Mouse (Mus musculus) E14TG2a.4 (cell line): Measurements from ENCODE around the gene Heyl.
A peak's percentile ranks its signal among the peaks of the same experiment; 100 is the strongest.
"Not testable (repeated sequence)": the region's sequence is repeated elsewhere in the genome, so short reads cannot be mapped to it uniquely, and the experiment has no call there.

Source experiments
- H3K27me3 ChIP-seq: 2 replicates; pipeline ENCODE4 v1.6.1; 2014; ENCODE audit warnings: low read length, control low read depth; ENCODE audit not compliant: insufficient read depth
- H3K36me3 ChIP-seq: 2 replicates; pipeline ENCODE4 v1.6.1; 2014; ENCODE audit warnings: low read length, control low read depth; ENCODE audit not compliant: insufficient read depth
- H3K4me1 ChIP-seq: replicated peaks from 2 replicates; pipeline ENCODE4 v1.6.1; 2014; ENCODE audit warnings: low read depth, low read length, control low read depth
- H3K4me3 ChIP-seq: replicated peaks from 2 replicates; pipeline ENCODE4 v1.5.1; 2014; ENCODE audit warnings: mild to moderate bottlenecking, low read length
- H3K9me3 ChIP-seq: 2 replicates; pipeline ENCODE4 v1.6.1; 2014; ENCODE audit warnings: low read length, control low read depth
- CTCF ChIP-seq: conservative IDR thresholded peaks from 2 replicates; pipeline ENCODE4 v1.5.1; 2014; ENCODE audit warnings: low read length
- NANOG ChIP-seq: IDR thresholded peaks from 2 replicates; pipeline ENCODE4 v1.6.1; 2014; ENCODE audit warnings: borderline replicate concordance, low read length, mixed read lengths
- POU5F1 ChIP-seq: IDR thresholded peaks from 2 replicates; pipeline ENCODE4 v1.6.1; 2014; ENCODE audit warnings: low read length, borderline replicate concordance

Gene Heyl

DNA sequence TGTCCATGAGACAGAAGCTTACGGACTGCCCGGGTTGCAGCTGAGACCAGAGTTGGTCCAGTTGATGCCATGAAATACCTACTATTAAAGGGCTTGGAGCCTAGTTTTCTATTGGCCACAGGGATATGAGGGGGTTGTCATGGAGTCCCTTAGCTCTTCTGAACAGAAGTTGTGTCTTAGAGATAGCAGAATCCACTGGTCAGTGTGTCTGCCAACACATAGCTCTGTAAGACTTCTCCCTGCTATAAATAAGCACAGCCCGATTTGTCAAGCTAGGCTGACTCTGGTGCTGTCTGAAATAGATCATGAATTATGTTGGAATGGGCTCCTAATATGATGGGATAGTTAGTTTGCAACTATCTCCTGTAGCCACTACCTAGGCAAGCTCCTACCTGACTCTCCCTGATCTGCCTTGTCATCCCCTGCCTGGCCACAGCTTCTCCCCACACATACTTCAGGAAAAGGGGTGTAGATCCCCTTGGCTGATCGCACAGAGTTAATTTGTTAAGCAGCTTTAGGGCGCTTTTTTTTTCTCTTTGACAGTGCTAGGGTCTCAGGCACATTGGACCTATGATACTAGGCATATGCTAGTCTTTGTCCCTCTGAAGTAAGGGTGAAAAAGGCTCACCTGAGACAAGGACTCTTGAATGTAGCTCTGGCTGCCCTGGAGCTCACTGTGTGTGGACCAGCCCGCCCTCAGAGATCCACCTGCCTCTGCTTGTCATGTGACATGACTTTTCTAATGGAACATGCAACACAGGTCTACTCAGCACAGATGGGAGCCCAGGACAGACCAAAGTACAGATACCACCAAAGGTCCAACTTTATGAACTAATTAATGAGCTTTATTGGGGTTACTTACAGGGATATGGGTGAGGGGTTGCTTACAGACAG is 51.6 kb downstream of the Heyl start:
- Histone ChIP-seq H3K4me3 (peak overlapping the region; percentile 85), H3K4me1 (peaks cover 66% of the 10 kb centered on the region), H3K36me3 (peaks cover 63% of the 10 kb centered on the region), H3K27me3 (no peaks in the 10 kb centered on the region), H3K9me3 (no peaks in the 10 kb centered on the region)
- TF ChIP-seq CTCF (no peak), NANOG (no peak), POU5F1 (no peak)

- H3K36me3 ChIP-seq = peaks cover 82% of the 10 kb centered on the region
- TF ChIP-seq POU5F1 = no peak
- TF ChIP-seq NANOG = no peak
- no peak for TF ChIP-seq CTCF
- H3K4me1 ChIP-seq = peaks cover 74% of the 10 kb centered on the region
- no peaks in the 10 kb centered on the region for H3K9me3 ChIP-seq
- H3K27me3 ChIP-seq = no peaks in the 10 kb centered on the region
- H3K4me3 ChIP-seq = no peak overlapping the region
Observed at GRCm38 (mm10) chr4:123286790-123287189, 53.4 kb downstream of the Heyl start.

- Histone ChIP-seq H3K4me1 (peaks cover 76% of the 10 kb centered on the region), H3K9me3 (no peaks in the 10 kb centered on the region), H3K27me3 (no peaks in the 10 kb centered on the region), H3K36me3 (peaks cover 100% of the 10 kb centered on the region), H3K4me3 (no peak overlapping the region)
- TF ChIP-seq NANOG (no peak), CTCF (no peak), POU5F1 (no peak)
Observed at GRCm38 (mm10) chr4:123289038-123289437, 55.7 kb downstream of the Heyl start.

GRCm38 (mm10) chr4:123292390-123292789 is 59.0 kb downstream of the Heyl start:
- Histone ChIP-seq H3K36me3 (peaks cover 100% of the 10 kb centered on the region), H3K4me1 (peaks cover 70% of the 10 kb centered on the region), H3K4me3 (no peak overlapping the region), H3K9me3 (no peaks in the 10 kb centered on the region), H3K27me3 (no peaks in the 10 kb centered on the region)
- TF ChIP-seq CTCF = no peak
- no peak for TF ChIP-seq NANOG
- no peak for TF ChIP-seq POU5F1

- Histone ChIP-seq H3K4me1 (peaks cover 67% of the 10 kb centered on the region), H3K4me3 (no peak overlapping the region), H3K9me3 (no peaks in the 10 kb centered on the region), H3K27me3 (no peaks in the 10 kb centered on the region), H3K36me3 (peaks cover 100% of the 10 kb centered on the region)
- TF ChIP-seq CTCF = no peak
- no peak for TF ChIP-seq NANOG
- no peak for TF ChIP-seq POU5F1
Observed at GRCm38 (mm10) chr4:123292989-123293388, 59.6 kb downstream of the Heyl start.

GRCm38 (mm10) chr4:123293661-123294443 is 60.5 kb downstream of the Heyl start:
- TF ChIP-seq POU5F1 (no peak), NANOG (no peak), CTCF (no peak)
- Histone ChIP-seq H3K36me3 (peaks cover 100% of the 10 kb centered on the region), H3K4me1 (peaks cover 67% of the 10 kb centered on the region), H3K9me3 (no peaks in the 10 kb centered on the region), H3K4me3 (no peak overlapping the region), H3K27me3 (no peaks in the 10 kb centered on the region)

GRCm38 (mm10) chr4:123295026-123295425 is 61.7 kb downstream of the Heyl start:
- Histone ChIP-seq H3K4me1 (peaks cover 68% of the 10 kb centered on the region), H3K36me3 (peaks cover 100% of the 10 kb centered on the region)
- H3K4me3 ChIP-seq, H3K27me3 ChIP-seq, H3K9me3 ChIP-seq: not testable (repeated sequence)

DNA sequence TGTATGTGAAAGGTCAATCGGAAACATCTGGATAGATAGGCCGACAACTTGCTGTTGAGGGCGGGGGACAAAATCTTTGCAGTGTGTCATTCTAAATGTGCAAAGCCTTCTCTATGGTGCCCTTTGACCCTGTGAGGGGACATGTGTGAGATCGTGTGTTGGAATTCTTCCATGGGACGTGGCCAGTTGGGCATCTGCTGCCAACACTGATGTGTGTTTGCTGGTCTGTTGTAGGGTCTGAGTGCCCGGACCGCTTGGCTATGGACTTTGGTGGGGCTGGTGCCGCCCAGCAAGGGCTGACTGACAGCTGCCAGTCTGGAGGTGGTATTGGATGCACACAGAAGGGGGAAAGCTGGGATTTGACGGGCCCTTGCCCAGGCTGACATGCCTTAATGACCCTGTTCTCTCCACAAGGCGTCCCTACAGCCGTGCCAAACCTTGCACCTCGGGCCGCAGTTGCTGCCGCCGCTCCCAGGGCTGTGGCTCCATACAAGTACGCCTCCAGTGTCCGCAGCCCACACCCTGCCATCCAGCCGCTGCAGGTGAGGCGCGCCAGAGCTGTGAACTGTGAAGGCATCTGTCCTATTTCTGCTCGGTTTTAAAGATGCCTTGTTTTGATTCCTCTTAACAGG is 62.3 kb downstream of the Heyl start:
- Histone ChIP-seq H3K9me3 (no peaks in the 10 kb centered on the region), H3K4me1 (peaks cover 72% of the 10 kb centered on the region), H3K27me3 (no peaks in the 10 kb centered on the region), H3K36me3 (peaks cover 100% of the 10 kb centered on the region), H3K4me3 (no peak overlapping the region)
- no peak for TF ChIP-seq CTCF
